Mouse (Mus musculus): ENCODE results near the gene Ercc6. TPM values are rescaled to one million over a fixed set of nuclear protein-coding genes. Genes with fewer than 3 reads are reported as not detected.

Gene Ercc6
- polyA plus RNA-seq, 1 experiment from 2014 or later, result 29.4 TPM

- Histone ChIP-seq H3K9me3 (no peaks in the 10 kb centered on the region), H3K4me3 (peak overlapping the region; percentile 37), H3K27me3 (peaks cover 98% of the 10 kb centered on the region), H3K4me2 (peak overlapping the region; percentile 66), H3K4me1 (replicated peaks) (peaks cover 38% of the 10 kb centered on the region), H3K9ac (peak overlapping the region; percentile 56), H3K36me3 (no peaks in the 10 kb centered on the region), H3K27ac (peak overlapping the region; percentile 35; the same call in 1 of the 2 replicates)
- under 1% methylated on average over 73 of the region's 78 CpGs for WGBS
- ATAC-seq (ENCODE audit: low FRiP score), result peak; percentile 33; the same call in 1 of the 2 replicates
These were observed 84.2 kb downstream of the Ercc6 start for GRCm38 (mm10) chr14:32597232-32598231.

DNA sequence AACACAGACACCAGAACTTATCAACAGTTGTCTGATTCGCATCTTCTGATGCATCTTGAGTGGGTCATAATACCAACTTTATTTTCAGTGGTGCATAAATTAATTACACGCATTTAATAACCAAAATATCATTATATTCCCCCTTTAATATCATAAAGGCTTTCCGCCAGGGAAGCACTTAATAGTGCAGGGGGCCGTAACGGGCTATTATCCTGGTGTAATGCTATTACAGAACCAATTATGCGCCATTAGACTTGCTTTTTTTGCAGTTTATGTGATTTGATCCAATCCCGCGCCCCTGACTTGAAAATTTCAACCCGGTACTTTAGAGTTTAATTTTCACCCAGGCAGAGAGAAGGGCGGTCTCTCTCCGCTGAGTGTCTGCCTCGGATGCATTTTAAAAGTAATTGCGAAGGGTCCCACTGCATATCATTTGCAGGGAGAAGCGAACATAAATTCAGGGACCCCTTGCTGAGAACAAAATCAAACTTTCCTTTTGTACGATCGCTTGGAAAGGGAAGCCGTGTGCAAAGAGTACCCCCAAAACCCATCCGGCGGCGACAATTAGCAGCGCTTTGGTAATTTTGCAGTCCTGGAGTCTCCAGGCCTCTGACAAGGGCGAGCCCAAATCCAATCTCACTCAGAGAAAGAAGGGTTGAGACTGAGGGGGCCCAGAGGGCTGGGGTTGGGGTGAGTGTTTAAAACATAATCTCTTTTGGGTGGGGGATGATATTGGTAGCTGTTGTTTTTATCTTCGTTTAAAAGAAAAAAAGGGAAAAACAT lies 85.3 kb downstream of the Ercc6 start:
- Histone ChIP-seq H3K4me3 (peak overlapping the region; percentile 43), H3K36me3 (no peaks in the 10 kb centered on the region), H3K27me3 (peaks cover 98% of the 10 kb centered on the region), H3K27ac (peak overlapping the region; percentile 48; the same call in 1 of the 2 replicates), H3K9ac (no peak overlapping the region), H3K4me2 (peak overlapping the region; percentile 66), H3K4me1 (replicated peaks) (peaks cover 41% of the 10 kb centered on the region), H3K9me3 (no peaks in the 10 kb centered on the region)
- 5% methylated on average over 23 of the region's 23 CpGs for WGBS
- no peak for ATAC-seq (ENCODE audit: low FRiP score)

DNA sequence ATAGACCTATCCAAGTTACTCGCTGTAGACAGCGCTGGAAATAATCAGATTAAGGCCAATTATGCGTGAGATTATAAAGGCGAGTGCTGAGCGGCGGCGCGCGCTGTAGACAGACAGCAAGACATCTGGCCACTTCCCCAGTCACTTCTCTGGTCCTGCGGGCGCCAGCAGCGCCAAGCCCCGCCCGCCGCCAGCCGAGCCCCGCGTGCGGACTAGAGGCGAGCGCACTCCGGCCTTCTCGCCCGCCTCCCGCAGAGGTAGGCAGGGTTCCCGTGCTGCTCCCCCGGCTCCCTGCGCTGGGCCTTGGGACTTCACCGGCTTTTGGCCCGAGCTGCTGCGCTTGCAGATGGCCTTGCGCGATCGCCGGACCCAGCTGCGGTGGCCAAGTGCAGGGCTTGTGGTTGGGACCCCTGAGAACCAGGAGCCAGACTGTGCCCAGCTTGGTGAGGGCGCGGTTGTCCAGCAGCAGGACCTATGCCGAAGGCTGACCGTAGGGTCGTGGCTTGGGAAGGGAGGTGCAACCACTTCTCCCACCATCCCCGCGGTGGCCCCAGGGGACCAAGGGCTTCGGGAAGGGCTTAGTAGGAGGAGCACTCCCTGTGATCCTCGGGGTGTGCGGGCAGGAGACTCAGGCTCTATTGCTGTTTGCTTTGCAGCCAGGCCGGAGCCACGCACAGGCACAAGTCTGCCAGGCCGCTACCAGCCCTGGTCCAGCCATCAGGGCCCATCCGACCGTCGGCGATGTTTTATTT lies 86.1 kb downstream of the Ercc6 start, which contains the start of gene Prrxl1:
TSS of gene Prrxl1 (plus strand) at position 118 of the 752 bp plus-strand sequence.
- ATAC-seq (ENCODE audit: low FRiP score), result peak; percentile 59
- peak within 1 kb of the TSS; percentile 84 for H3K27ac ChIP-seq
- H3K4me3 ChIP-seq, result peak within 1 kb of the TSS; percentile 43
- H3K4me2 ChIP-seq, result peak within 1 kb of the TSS; percentile 66
- no peaks in the 10 kb centered on the region for H3K36me3 ChIP-seq
- under 1% methylated on average over 51 of the region's 53 CpGs for WGBS
- peaks cover 41% of the 10 kb centered on the region for H3K4me1 ChIP-seq (replicated peaks)
- peaks cover 91% of the 10 kb centered on the region for H3K27me3 ChIP-seq
- peak within 1 kb of the TSS; percentile 66 for H3K9ac ChIP-seq
- H3K9me3 ChIP-seq, result no peaks in the 10 kb centered on the region

GRCm38 (mm10) chr14:32600110-32600509 lies 86.8 kb downstream of the Ercc6 start:
- 4% methylated on average over 16 of the region's 16 CpGs for WGBS
- Histone ChIP-seq H3K4me2 (peak overlapping the region; percentile 66), H3K27me3 (peaks cover 85% of the 10 kb centered on the region), H3K9ac (peak overlapping the region; percentile 66), H3K4me3 (peak overlapping the region; percentile 43), H3K9me3 (no peaks in the 10 kb centered on the region), H3K4me1 (replicated peaks) (peaks cover 41% of the 10 kb centered on the region), H3K27ac (peak overlapping the region; percentile 84), H3K36me3 (no peaks in the 10 kb centered on the region)
- ATAC-seq (ENCODE audit: low FRiP score), result 0 out of 2 replicates have a peak, but pooled peaks have one; percentile 19

DNA sequence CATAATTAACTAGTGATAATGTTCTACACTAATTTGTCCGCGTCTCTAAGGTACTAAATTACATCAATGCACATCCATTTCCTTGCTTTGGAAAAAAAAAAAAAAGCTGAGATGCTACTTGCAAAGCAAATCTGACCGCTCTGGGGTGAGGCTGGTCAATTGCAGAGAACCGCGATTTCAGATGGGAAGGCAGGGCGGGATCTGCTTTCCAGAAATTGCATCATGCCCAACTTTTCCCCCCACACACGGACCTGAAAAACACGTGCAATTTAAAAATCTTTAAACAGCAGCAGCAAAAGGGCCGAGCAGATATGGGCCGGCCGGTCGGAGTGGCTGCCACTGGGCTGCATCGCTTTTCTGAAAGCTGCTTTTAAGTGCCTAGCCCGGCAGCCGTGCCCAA lies 92.2 kb downstream of the Ercc6 start:
- H3K4me3 ChIP-seq, result no peak overlapping the region
- H3K9me3 ChIP-seq, result no peaks in the 10 kb centered on the region
- ATAC-seq (ENCODE audit: low FRiP score), result no peak
- H3K9ac ChIP-seq, result no peak overlapping the region
- H3K4me1 ChIP-seq (replicated peaks), result peaks cover 40% of the 10 kb centered on the region
- WGBS, result 39% methylated on average over 15 of the region's 15 CpGs
- no peaks in the 10 kb centered on the region for H3K36me3 ChIP-seq
- peak overlapping the region; percentile 38 for H3K4me2 ChIP-seq
- peak overlapping the region; percentile 44; the same call in 1 of the 2 replicates for H3K27ac ChIP-seq
- H3K27me3 ChIP-seq, result peaks cover 38% of the 10 kb centered on the region

GRCm38 (mm10) chr14:32606316-32606715 lies 93.0 kb downstream of the Ercc6 start:
- H3K4me3 ChIP-seq, result no peak overlapping the region
- H3K4me2 ChIP-seq, result no peak overlapping the region
- peak; percentile 9; the same call in 1 of the 2 replicates for ATAC-seq (ENCODE audit: low FRiP score)
- no peaks in the 10 kb centered on the region for H3K36me3 ChIP-seq
- 44% methylated on average over 8 of the region's 8 CpGs for WGBS
- H3K27me3 ChIP-seq, result peaks cover 32% of the 10 kb centered on the region
- H3K27ac ChIP-seq, result no peak overlapping the region
- no peak overlapping the region for H3K9ac ChIP-seq
- no peaks in the 10 kb centered on the region for H3K9me3 ChIP-seq
- H3K4me1 ChIP-seq (replicated peaks), result peaks cover 39% of the 10 kb centered on the region

GRCm38 (mm10) chr14:32609392-32609791 lies 96.1 kb downstream of the Ercc6 start:
- ATAC-seq (ENCODE audit: low FRiP score), result no peak
- WGBS, result 31% methylated on average over 3 of the region's 3 CpGs

GRCm38 (mm10) chr14:32617253-32617652 lies 103.9 kb downstream of the Ercc6 start:
- Histone ChIP-seq H3K4me3 (no peak overlapping the region), H3K9ac (no peak overlapping the region), H3K4me2 (no peak overlapping the region), H3K27ac (no peak overlapping the region), H3K36me3 (no peaks in the 10 kb centered on the region), H3K9me3 (no peaks in the 10 kb centered on the region), H3K4me1 (replicated peaks) (no peaks in the 10 kb centered on the region), H3K27me3 (0 out of 2 replicates have a peak, but pooled peaks cover 3% of the 10 kb centered on the region)
- ATAC-seq (ENCODE audit: low FRiP score), result no peak
- 88% methylated on average over 5 of the region's 5 CpGs for WGBS

More at GRCm38 (mm10) chr14:32609392-32609791, 96.1 kb downstream of the Ercc6 start:
- no peaks in the 10 kb centered on the region for H3K36me3 ChIP-seq
- no peak overlapping the region for H3K4me3 ChIP-seq
- H3K27ac ChIP-seq, result no peak overlapping the region
- 0 out of 2 replicates have a peak, but pooled peaks cover 12% of the 10 kb centered on the region for H3K27me3 ChIP-seq
- H3K4me2 ChIP-seq, result no peak overlapping the region
- H3K4me1 ChIP-seq (replicated peaks), result peaks cover 36% of the 10 kb centered on the region
- no peak overlapping the region for H3K9ac ChIP-seq
- H3K9me3 ChIP-seq, result no peaks in the 10 kb centered on the region

GRCm38 (mm10) chr14:32624245-32624644 lies 110.9 kb downstream of the Ercc6 start:
- Histone ChIP-seq H3K9me3 (no peaks in the 10 kb centered on the region), H3K27me3 (no peaks in the 10 kb centered on the region), H3K4me1 (replicated peaks) (0 out of 2 replicates have a peak, but pooled peaks cover 7% of the 10 kb centered on the region), H3K4me2 (no peak overlapping the region), H3K4me3 (no peak overlapping the region), H3K36me3 (no peaks in the 10 kb centered on the region), H3K27ac (no peak overlapping the region), H3K9ac (no peak overlapping the region)
- 83% methylated on average over 3 of the region's 3 CpGs for WGBS
- no peak for ATAC-seq (ENCODE audit: low FRiP score)

GRCm38 (mm10) chr14:32624811-32625210 lies 111.5 kb downstream of the Ercc6 start:
- Histone ChIP-seq H3K4me1 (replicated peaks) (0 out of 2 replicates have a peak, but pooled peaks cover 7% of the 10 kb centered on the region), H3K9ac (no peak overlapping the region), H3K4me2 (no peak overlapping the region), H3K36me3 (no peaks in the 10 kb centered on the region), H3K27ac (no peak overlapping the region), H3K9me3 (no peaks in the 10 kb centered on the region), H3K4me3 (no peak overlapping the region), H3K27me3 (no peaks in the 10 kb centered on the region)
- no peak for ATAC-seq (ENCODE audit: low FRiP score)
- 94% methylated on average over 7 of the region's 7 CpGs for WGBS

- no peak overlapping the region for H3K27ac ChIP-seq
- 0 out of 2 replicates have a peak, but pooled peaks cover 10% of the 10 kb centered on the region for H3K4me1 ChIP-seq (replicated peaks)
- ATAC-seq (ENCODE audit: low FRiP score), result no peak
- 57% methylated on average over 2 of the region's 2 CpGs for WGBS
- H3K36me3 ChIP-seq, result no peaks in the 10 kb centered on the region
- no peaks in the 10 kb centered on the region for H3K9me3 ChIP-seq
- no peaks in the 10 kb centered on the region for H3K27me3 ChIP-seq
- H3K9ac ChIP-seq, result no peak overlapping the region
- no peak overlapping the region for H3K4me3 ChIP-seq
- H3K4me2 ChIP-seq, result no peak overlapping the region
These were observed 114.0 kb downstream of the Ercc6 start for GRCm38 (mm10) chr14:32627271-32627670.

All from hindbrain, embryonic 13.5 days (tissue).